Mouse (Mus musculus): Measurements from ENCODE around the gene Tmcc1. TPM values are rescaled to one million over a fixed set of nuclear protein-coding genes. Genes with fewer than 3 reads are reported as not detected.
"Not testable (repeated sequence)": the region's sequence is repeated elsewhere in the genome, so short reads cannot be mapped to it uniquely, and the experiment has no call there.

Tmcc1 gene
- total RNA-seq, 2 experiments from 2014 or later = 34.4 to 48.0 TPM

DNA sequence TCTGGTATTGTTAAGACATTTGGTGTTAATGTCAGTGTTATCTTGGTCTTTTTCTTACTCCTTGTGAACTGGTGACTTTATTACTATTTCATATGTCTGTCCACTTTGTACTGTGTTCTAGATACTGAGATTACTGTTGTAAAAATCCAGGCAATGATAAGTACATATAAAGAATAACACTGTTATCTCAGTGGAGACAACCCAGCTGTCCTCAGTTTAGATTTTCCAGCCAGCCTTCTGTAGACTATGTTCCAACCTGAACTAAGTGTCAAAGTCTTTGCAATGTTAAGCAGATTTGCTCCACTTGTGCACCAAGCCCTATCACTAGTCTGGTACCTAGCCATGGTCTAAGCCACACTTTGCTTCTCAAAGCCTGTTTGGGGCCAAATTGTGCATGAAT is 118.4 kb downstream of the Tmcc1 start:
- no peak for DNase-seq

GRCm38 (mm10) chr6:116073610-116074009 is 119.7 kb downstream of the Tmcc1 start:
- DNase-seq = no peak

DNA sequence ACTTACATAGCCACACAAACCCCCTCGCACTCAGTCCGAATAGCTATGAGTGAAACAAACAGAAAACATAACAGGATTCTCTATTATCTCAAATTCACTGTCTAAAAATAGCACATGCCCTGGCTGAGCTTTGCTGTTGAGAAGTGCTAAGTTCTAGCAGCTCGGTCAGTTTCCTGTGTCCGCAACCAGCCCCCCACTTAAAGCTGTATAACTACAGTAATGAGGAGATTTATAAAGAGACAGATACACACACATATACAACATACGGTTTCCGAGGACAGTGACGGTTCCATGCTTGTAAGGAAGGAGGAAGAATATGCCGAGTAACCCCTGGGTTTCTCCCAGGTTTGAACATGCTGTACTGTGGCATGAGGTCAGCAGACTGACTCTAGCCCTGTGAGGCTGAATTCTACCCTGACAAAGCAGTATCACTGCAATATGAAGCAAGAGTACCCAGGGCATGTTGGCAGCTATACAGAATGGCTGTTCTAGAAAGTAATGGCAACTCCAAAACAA is 120.5 kb downstream of the Tmcc1 start:
- DNase-seq = peak; percentile 67

DNA sequence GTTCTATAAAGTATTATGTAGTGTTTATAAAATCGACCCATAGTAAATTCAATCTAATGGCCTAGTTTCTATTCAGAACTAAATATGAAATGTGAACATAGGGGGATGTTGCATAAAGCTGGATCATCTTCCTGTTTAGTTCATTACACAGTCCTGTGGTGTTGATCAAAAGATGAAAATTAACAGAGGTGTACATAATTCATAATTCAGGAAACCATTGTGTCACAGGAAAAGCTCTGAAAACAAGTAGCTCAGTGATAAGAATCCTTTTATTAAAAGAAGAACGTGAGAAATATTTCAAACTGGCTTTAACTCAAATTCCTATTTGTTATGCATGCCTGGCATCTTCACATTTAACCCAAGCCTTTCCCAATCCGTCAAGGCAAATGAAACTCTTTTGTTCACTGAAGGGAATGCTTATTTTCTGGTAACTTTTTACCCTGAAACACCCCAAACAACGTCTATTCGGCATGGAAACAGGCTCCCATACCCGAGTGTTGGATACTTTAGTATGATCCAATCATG is 121.0 kb downstream of the Tmcc1 start:
- DNase-seq = no peak

GRCm38 (mm10) chr6:116071781-116072180 is 121.5 kb downstream of the Tmcc1 start:
- DNase-seq = no peak

- DNase-seq = no peak
Observed at GRCm38 (mm10) chr6:116070558-116070957, 122.7 kb downstream of the Tmcc1 start.

GRCm38 (mm10) chr6:116063516-116063915 is 129.8 kb downstream of the Tmcc1 start:
- no peak for DNase-seq

DNA sequence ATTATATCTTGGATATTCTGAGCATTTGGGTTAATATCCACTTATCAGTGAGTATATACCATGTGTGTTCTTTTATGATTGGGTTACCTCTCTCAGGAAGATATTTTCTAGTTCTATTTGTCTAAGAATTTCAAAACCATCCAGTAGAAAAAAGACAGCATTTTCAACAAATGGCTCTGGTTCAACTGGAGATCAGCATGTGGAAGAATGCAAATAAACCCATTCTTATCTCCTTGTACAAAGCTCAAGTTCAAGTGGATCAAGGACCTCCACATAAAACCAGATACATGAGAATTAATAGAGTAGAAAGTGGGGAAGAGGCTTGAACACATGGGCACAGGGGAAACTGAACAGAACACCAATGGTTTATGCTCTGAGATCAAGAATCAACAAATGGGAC is 133.7 kb downstream of the Tmcc1 start:
- not testable (repeated sequence) for DNase-seq

GRCm38 (mm10) chr6:116058541-116059300 is 134.6 kb downstream of the Tmcc1 start:
- peak; percentile 10 for DNase-seq

- no peak for DNase-seq
Observed at GRCm38 (mm10) chr6:116056676-116057264, 136.5 kb downstream of the Tmcc1 start.

DNA sequence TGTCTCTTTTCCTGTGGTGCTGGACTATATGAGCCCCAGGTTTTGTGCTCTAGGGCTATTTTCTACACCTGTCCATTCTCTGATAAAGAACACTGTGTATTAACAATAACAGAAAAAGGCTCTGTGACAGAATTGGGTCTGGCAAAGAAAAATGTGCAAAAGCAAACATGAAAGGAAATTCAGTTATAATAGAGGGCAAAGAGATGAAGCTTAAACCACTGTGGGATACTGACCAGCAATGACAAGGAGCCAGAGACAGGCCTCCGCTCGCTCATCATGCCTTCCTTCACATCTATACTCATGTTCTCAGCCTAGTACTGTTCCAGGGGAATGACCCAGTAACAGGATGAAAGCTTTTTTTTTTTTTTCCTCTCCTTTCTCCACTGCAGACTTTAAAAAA is 137.5 kb downstream of the Tmcc1 start:
- DNase-seq = no peak

- DNase-seq = peak; percentile 62
Observed at GRCm38 (mm10) chr6:116055001-116055471, 138.2 kb downstream of the Tmcc1 start.

GRCm38 (mm10) chr6:116047896-116048295 is 145.4 kb downstream of the Tmcc1 start:
- no peak for DNase-seq

DNA sequence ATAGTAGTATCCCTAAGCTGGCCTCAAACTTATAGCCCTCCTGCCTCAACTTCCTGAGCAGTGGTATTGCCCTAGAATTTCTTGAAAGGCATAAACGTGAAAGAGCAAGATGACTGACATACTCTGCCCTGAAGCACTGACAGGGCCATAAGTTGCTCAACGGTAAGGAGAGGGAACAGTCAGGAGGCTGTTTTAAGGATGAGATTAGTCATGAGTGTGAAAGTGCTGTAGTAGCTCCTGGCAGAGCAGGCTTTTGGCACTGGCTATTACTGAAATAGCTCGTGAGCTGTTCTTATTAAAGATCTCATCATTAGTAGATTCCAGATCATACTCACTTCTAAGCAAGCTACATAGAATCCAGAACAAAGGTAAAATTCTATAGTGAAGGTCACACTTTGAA is 145.9 kb downstream of the Tmcc1 start:
- DNase-seq = peak; percentile 10

DNA sequence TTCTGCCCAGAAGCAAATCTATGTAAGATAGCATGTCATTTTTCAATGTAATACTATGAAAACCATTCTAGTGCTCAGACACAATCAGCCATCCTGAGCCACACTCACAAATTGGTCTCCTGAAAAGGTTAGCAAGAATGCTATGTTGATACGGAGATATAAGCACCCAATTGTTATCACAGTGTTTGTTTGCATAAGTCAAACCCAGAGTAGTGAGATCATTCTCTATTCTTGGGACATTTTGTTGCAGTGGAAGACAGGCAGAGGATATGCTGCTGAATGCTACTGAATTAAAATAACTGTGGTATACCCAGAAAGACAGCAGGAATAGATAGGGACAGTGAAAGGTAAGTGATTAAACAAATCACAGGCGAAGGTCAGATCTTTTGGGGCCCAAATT is 149.2 kb downstream of the Tmcc1 start:
- no peak for DNase-seq

- no peak for DNase-seq
Observed at GRCm38 (mm10) chr6:116038222-116038621, 155.1 kb downstream of the Tmcc1 start.

DNA sequence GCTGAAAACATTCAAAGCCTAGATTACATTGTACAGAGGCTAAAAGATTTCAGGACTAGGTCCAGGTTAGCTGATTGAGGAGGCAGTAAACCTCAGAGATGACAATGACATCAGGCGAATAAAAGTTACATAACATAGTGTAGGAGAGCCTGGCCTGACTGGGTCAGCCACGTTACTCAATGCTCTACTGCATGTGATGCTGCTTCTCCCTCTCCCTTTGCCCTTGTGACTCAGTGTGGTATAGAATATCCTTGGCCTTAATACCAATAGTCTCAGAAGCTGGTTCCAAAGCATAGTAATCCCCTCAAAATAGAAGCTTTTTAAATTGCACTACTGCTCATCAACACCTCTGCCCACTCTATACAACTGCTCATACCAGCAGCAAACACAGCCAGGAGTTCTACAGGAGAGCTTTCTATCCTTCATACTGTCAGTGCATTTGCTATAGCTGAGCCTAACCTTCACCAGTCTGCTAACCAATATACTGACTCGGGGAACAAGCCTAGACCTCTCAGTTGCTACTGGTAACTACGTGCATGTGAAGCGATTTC is 155.9 kb downstream of the Tmcc1 start:
- no peak for DNase-seq

DNA sequence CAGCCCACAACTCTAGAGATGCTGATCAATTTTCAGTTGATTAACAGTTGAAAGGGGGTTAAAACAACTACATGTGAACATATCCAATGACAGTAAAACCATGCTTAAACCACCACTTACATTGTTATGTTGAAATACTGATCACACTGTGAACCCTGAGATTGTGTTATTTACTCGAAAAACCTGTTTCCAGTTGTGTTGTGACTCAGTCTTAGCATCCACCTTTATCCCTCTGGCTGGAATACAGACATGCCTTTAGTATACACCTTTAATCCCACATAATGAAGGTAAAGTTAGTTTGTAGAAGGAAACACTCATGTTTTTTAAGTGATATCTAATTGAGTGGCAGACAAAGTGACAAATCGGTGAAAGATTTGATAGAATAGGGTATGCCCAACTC is 156.7 kb downstream of the Tmcc1 start:
- DNase-seq = no peak

GRCm38 (mm10) chr6:116031052-116031451 is 162.2 kb downstream of the Tmcc1 start:
- DNase-seq = no peak

GRCm38 (mm10) chr6:116024666-116025065 is 168.6 kb downstream of the Tmcc1 start:
- no peak for DNase-seq

- no peak for DNase-seq
Observed at GRCm38 (mm10) chr6:116021961-116022485, 171.3 kb downstream of the Tmcc1 start.

- no peak for DNase-seq
Observed at GRCm38 (mm10) chr6:116015902-116016301, 177.4 kb downstream of the Tmcc1 start.

DNA sequence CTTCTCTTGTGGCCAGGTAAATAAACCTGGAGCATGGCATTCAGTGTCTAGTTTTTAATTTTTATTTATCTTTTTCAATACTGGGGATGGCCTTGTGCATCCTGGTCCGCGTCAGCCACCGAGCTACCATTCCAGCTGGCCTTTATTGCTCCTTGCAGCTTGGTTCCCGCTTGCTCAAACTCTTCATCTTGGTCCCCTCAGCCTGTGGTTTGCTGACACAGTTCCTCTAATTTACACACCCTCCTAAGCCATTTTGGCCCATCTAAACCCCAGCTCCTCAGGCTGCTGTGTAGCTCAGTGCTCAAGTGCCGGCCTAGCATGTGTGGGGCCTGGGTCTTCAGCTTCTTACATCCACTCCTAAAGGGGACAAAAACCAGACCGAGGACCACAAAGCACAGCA is 179.2 kb downstream of the Tmcc1 start:
- no peak for DNase-seq

All from gastrocnemius, postnatal 25 days (tissue).